Mouse (Mus musculus) heart, postnatal 0 days (tissue): ENCODE data around the gene Smc5.

Source experiments
- CTCF ChIP-seq: IDR thresholded peaks from 2 replicates; pipeline ENCODE4 v1.5.1; 2016; ENCODE audit warnings: antibody characterized with exemption, control low read depth, low read depth
- EP300 ChIP-seq: IDR thresholded peaks from 2 replicates; pipeline ENCODE4 v1.6.1; 2016; ENCODE audit warnings: antibody characterized with exemption, low read depth

DNA sequence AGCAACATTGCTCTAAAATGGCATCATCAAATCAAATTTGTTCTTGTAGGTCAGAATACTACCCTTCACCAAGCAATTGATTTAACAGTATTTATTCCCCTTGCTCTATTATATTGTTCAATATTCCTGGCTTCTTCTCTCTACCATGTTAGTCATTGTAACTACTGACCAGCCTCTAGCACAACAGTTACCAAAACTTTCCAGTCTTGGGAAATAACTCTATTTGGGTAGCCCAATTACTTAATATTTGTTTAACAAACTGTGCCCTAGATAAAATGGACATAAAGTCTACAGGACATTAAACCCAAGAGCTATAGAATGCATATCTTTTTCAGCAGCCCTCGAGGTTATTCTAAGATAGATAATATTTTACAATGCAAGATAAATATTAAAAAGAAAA lies 15.6 kb upstream of the Smc5 start:
- TF ChIP-seq EP300, result no peak
- no peak for TF ChIP-seq CTCF
